Mouse (Mus musculus) spleen, adult 2 months (tissue): ENCODE measurements around the gene Sema3g.

Source experiments
- CTCF ChIP-seq: fragments of 200-500 bp; IDR thresholded peaks from 2 replicates; pipeline ENCODE4 v1.5.1; 2011; ENCODE audit warnings: mild to moderate bottlenecking, inconsistent platforms; ENCODE audit not compliant: insufficient read depth, insufficient read length, insufficient replicate concordance; ENCODE audit errors: extremely low read depth
- POLR2A ChIP-seq: fragments of 200-500 bp; IDR thresholded peaks from 2 replicates; pipeline ENCODE4 v1.6.1; 2011; ENCODE audit warnings: low read depth, low read length, inconsistent platforms

GRCm38 (mm10) chr14:31216846-31217245, 814 bp upstream of the Sema3g start, which contains the start of gene Nisch:
- TF ChIP-seq CTCF (no peak), POLR2A (no peak)
